Mouse (Mus musculus): ENCODE results near the gene Adra1b. TPM values are rescaled to one million over a fixed set of nuclear protein-coding genes. Genes with fewer than 3 reads are reported as not detected.

Adra1b gene
- polyA plus RNA-seq, 1 experiment = not detected

GRCm38 (mm10) chr11:43926163-43926562 lies 25.2 kb upstream of the Adra1b start:
- H3K27me3 ChIP-seq (ENCODE audit: control insufficient read depth, insufficient read depth, low read length, poor library complexity, severe bottlenecking) = no peaks in the 10 kb centered on the region
- TF ChIP-seq POLR2A (IDR thresholded peaks at IDR 0.05; ENCODE audit: insufficient read depth, low read length) (no peak), EP300 (IDR thresholded peaks at IDR 0.05; ENCODE audit: insufficient read depth, low read depth, low read length) (no peak), CTCF (IDR thresholded peaks at IDR 0.05; ENCODE audit: low read depth, low read length) (no peak)
- H3K4me1 ChIP-seq (ENCODE audit: control insufficient read depth, insufficient read depth, low read length) = no peaks in the 10 kb centered on the region
- no peaks in the 10 kb centered on the region for H3K9me3 ChIP-seq (replicated peaks; ENCODE audit: control insufficient read depth, insufficient read depth, low read length, poor library complexity, severe bottlenecking)
- no peak overlapping the region for H3K27ac ChIP-seq (ENCODE audit: insufficient read depth, low read length)
- H3K4me3 ChIP-seq (ENCODE audit: low read depth, low read length) = no peak overlapping the region
- H3K36me3 ChIP-seq (ENCODE audit: control insufficient read depth, insufficient read depth, low read length, poor library complexity, severe bottlenecking) = no peaks in the 10 kb centered on the region
- no peak overlapping the region for H3K9ac ChIP-seq (ENCODE audit: low read depth, poor library complexity, severe bottlenecking)

- no peaks in the 10 kb centered on the region for H3K27me3 ChIP-seq (ENCODE audit: control insufficient read depth, insufficient read depth, low read length, poor library complexity, severe bottlenecking)
- H3K9ac ChIP-seq (ENCODE audit: low read depth, poor library complexity, severe bottlenecking) = no peak overlapping the region
- no peaks in the 10 kb centered on the region for H3K9me3 ChIP-seq (replicated peaks; ENCODE audit: control insufficient read depth, insufficient read depth, low read length, poor library complexity, severe bottlenecking)
- no peak for TF ChIP-seq CTCF (IDR thresholded peaks at IDR 0.05; ENCODE audit: low read depth, low read length)
- TF ChIP-seq POLR2A (IDR thresholded peaks at IDR 0.05; ENCODE audit: insufficient read depth, low read length) = no peak
- no peak for TF ChIP-seq EP300 (IDR thresholded peaks at IDR 0.05; ENCODE audit: insufficient read depth, low read depth, low read length)
- H3K27ac ChIP-seq (ENCODE audit: insufficient read depth, low read length) = no peak overlapping the region
- no peak overlapping the region for H3K4me3 ChIP-seq (ENCODE audit: low read depth, low read length)
- no peaks in the 10 kb centered on the region for H3K4me1 ChIP-seq (ENCODE audit: control insufficient read depth, insufficient read depth, low read length)
- no peaks in the 10 kb centered on the region for H3K36me3 ChIP-seq (ENCODE audit: control insufficient read depth, insufficient read depth, low read length, poor library complexity, severe bottlenecking)
Observed at GRCm38 (mm10) chr11:43925584-43925983, 24.6 kb upstream of the Adra1b start.

GRCm38 (mm10) chr11:43921701-43922100 lies 20.7 kb upstream of the Adra1b start:
- Histone ChIP-seq H3K4me1 (ENCODE audit: control insufficient read depth, insufficient read depth, low read length) (no peaks in the 10 kb centered on the region), H3K27me3 (ENCODE audit: control insufficient read depth, insufficient read depth, low read length, poor library complexity, severe bottlenecking) (no peaks in the 10 kb centered on the region), H3K9me3 (replicated peaks; ENCODE audit: control insufficient read depth, insufficient read depth, low read length, poor library complexity, severe bottlenecking) (no peaks in the 10 kb centered on the region; the same call in 1 of the 2 replicates), H3K4me3 (ENCODE audit: low read depth, low read length) (no peak overlapping the region), H3K9ac (ENCODE audit: low read depth, poor library complexity, severe bottlenecking) (no peak overlapping the region), H3K27ac (ENCODE audit: insufficient read depth, low read length) (no peak overlapping the region), H3K36me3 (ENCODE audit: control insufficient read depth, insufficient read depth, low read length, poor library complexity, severe bottlenecking) (no peaks in the 10 kb centered on the region)
- TF ChIP-seq EP300 (IDR thresholded peaks at IDR 0.05; ENCODE audit: insufficient read depth, low read depth, low read length) (no peak), POLR2A (IDR thresholded peaks at IDR 0.05; ENCODE audit: insufficient read depth, low read length) (no peak), CTCF (IDR thresholded peaks at IDR 0.05; ENCODE audit: low read depth, low read length) (no peak)

- no peak overlapping the region for H3K9ac ChIP-seq (ENCODE audit: low read depth, poor library complexity, severe bottlenecking)
- H3K27ac ChIP-seq (ENCODE audit: insufficient read depth, low read length) = no peak overlapping the region
- no peaks in the 10 kb centered on the region for H3K27me3 ChIP-seq (ENCODE audit: control insufficient read depth, insufficient read depth, low read length, poor library complexity, severe bottlenecking)
- H3K4me1 ChIP-seq (ENCODE audit: control insufficient read depth, insufficient read depth, low read length) = no peaks in the 10 kb centered on the region
- TF ChIP-seq EP300 (IDR thresholded peaks at IDR 0.05; ENCODE audit: insufficient read depth, low read depth, low read length) = no peak
- no peak for TF ChIP-seq POLR2A (IDR thresholded peaks at IDR 0.05; ENCODE audit: insufficient read depth, low read length)
- TF ChIP-seq CTCF (IDR thresholded peaks at IDR 0.05; ENCODE audit: low read depth, low read length) = no peak
- no peaks in the 10 kb centered on the region for H3K36me3 ChIP-seq (ENCODE audit: control insufficient read depth, insufficient read depth, low read length, poor library complexity, severe bottlenecking)
- H3K4me3 ChIP-seq (ENCODE audit: low read depth, low read length) = no peak overlapping the region
- no peaks in the 10 kb centered on the region; the same call in 1 of the 2 replicates for H3K9me3 ChIP-seq (replicated peaks; ENCODE audit: control insufficient read depth, insufficient read depth, low read length, poor library complexity, severe bottlenecking)
Observed at GRCm38 (mm10) chr11:43919492-43920055, 18.6 kb upstream of the Adra1b start.

DNA sequence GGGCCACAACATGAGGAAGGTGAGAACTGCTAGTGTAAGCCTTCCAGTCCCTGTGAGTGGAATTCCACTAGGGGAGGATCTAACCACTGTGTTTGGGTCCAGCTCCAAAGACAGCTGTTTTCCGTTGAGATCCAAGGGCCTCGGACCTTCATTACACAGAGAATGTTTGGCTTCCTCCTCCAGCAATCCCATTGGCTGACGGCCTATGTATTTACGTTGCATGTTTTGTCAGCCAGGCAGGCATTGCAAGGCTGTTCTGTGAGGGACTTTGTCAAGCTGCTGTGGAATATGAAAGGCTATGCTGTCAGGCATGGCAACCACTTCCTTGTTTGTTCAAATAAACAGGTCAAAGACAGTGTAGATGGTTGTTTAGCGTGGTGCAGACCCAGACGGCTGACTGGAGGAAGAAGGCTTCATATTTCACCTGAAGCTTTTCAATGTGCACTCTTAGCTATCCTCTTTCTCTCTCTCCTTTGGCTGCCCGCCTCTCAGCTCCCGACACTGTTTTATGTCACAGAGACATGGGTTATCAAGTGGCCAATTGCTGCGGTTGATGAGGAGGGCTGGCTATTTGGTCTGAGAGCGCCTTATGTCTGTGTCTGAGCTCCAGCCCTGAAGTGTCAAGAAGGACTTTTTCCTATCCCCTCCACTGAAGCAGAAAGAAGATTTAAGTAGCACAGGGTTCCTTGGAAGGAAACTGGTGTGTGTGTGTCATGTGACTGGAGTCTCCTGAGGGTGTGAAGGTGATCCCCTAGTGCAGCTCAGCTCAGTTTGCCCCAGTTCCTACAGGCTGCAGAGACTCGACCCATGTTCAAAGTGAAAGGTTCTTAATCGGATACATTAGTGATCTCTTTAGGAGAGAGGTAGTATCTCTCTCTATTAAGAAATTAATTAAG lies 13.8 kb upstream of the Adra1b start:
- no peaks in the 10 kb centered on the region for H3K27me3 ChIP-seq (ENCODE audit: control insufficient read depth, insufficient read depth, low read length, poor library complexity, severe bottlenecking)
- no peak overlapping the region for H3K9ac ChIP-seq (ENCODE audit: low read depth, poor library complexity, severe bottlenecking)
- no peaks in the 10 kb centered on the region for H3K4me1 ChIP-seq (ENCODE audit: control insufficient read depth, insufficient read depth, low read length)
- TF ChIP-seq CTCF (IDR thresholded peaks at IDR 0.05; ENCODE audit: low read depth, low read length) (no peak), POLR2A (IDR thresholded peaks at IDR 0.05; ENCODE audit: insufficient read depth, low read length) (no peak)
- no peak overlapping the region for H3K4me3 ChIP-seq (ENCODE audit: low read depth, low read length)
- H3K27ac ChIP-seq (ENCODE audit: insufficient read depth, low read length) = no peak overlapping the region
- H3K36me3 ChIP-seq (ENCODE audit: control insufficient read depth, insufficient read depth, low read length, poor library complexity, severe bottlenecking) = no peaks in the 10 kb centered on the region
- H3K9me3 ChIP-seq (replicated peaks; ENCODE audit: control insufficient read depth, insufficient read depth, low read length, poor library complexity, severe bottlenecking) = no peaks in the 10 kb centered on the region; the same call in 1 of the 2 replicates
